Mouse (Mus musculus) small intestine, adult 2 months (tissue): ENCODE data around the gene Mchr1. TPM values are rescaled to one million over a fixed set of nuclear protein-coding genes. Genes with fewer than 3 reads are reported as not detected.
"Not testable (repeated sequence)": the region's sequence is repeated elsewhere in the genome, so short reads cannot be mapped to it uniquely, and the experiment has no call there.

Source experiments
- H3K27ac ChIP-seq: fragments of 200-500 bp; 2 replicates; pipeline ENCODE4 v1.5.1; 2012; ENCODE audit warnings: low read depth, low read length, control low read depth, inconsistent platforms; ENCODE audit not compliant: insufficient read depth
- H3K27me3 ChIP-seq: fragments of 200-500 bp; 2 replicates; pipeline ENCODE4 v1.6.1; 2012; ENCODE audit warnings: mild to moderate bottlenecking, moderate library complexity, low read length, inconsistent platforms; ENCODE audit not compliant: control insufficient read depth, insufficient read depth
- H3K36me3 ChIP-seq: fragments of 200-500 bp; 2 replicates; pipeline ENCODE4 v1.6.1; 2012; ENCODE audit warnings: mild to moderate bottlenecking, low read length, control low read depth, inconsistent platforms; ENCODE audit not compliant: control insufficient read depth, insufficient read depth
- H3K4me1 ChIP-seq: fragments of 200-500 bp; 2 replicates; pipeline ENCODE4 v1.6.1; 2012; ENCODE audit warnings: low read length, inconsistent platforms, mixed read lengths; ENCODE audit not compliant: control insufficient read depth, insufficient read depth, insufficient read length
- H3K4me3 ChIP-seq: fragments of 200-500 bp; 2 replicates; pipeline ENCODE4 v1.5.1; 2012; ENCODE audit warnings: low read depth, mild to moderate bottlenecking, control low read depth, inconsistent platforms, low read length, moderate library complexity
- CTCF ChIP-seq: fragments of 200-500 bp; IDR thresholded peaks from 2 replicates; pipeline ENCODE4 v1.5.1; 2012; ENCODE audit warnings: low read depth, mild to moderate bottlenecking, control low read depth, inconsistent platforms, low read length, moderate library complexity, mixed read lengths; ENCODE audit not compliant: insufficient replicate concordance, insufficient read length; ENCODE audit errors: extremely low read depth
- POLR2A ChIP-seq: fragments of 200-500 bp; IDR thresholded peaks from 2 replicates; pipeline ENCODE4 v1.6.1; 2012; ENCODE audit warnings: low read depth, mild to moderate bottlenecking, control low read depth, inconsistent platforms, low read length, moderate library complexity
- WGBS: fragments of 180-500 bp; shearing (Covaris S2); methylation state at CpG from one replicate; pipeline ENCODE4 v1.1.7; 2018; 5-methylcytosine and 5-hydroxymethylcytosine counted together
- polyA plus RNA-seq: library from polyadenylated mRNA; depleted of rRNA; stranded (reverse); fragments of >200 nt; gene quantifications from 2 replicates; pipeline ENCODE4 v1.2.3, GENCODE M21; 2012

Gene Mchr1
- polyA plus RNA-seq, 1 experiment = 0.71 TPM

DNA sequence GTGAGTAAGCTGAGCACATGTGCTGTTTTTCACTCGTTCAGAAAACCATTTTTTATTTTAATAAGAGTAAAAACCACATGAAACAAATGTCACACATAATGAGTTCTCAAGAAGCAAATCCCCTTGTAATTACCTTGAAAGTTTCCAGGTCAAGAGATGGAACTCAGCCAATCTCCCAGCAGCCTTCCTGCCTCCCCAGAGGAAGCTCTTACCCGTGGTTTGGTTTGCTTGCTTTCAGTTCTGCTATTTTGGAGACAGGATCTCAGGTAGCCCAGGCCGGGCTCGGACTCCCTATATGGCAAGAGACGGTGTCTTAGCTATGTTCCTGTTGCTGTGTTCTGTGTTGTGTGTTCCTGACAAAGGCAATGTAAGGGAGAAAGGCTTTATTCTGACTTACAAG is 24.8 kb upstream of the Mchr1 start:
- no peak for TF ChIP-seq POLR2A
- no peak for TF ChIP-seq CTCF
- Histone ChIP-seq H3K36me3 (no peaks in the 10 kb centered on the region), H3K27me3 (no peaks in the 10 kb centered on the region), H3K4me3 (no peak overlapping the region), H3K4me1 (peaks cover 5% of the 10 kb centered on the region; the same call in 1 of the 2 replicates), H3K27ac (no peak overlapping the region)
- 59% methylated on average over 5 of the region's 5 CpGs for WGBS

- no peaks in the 10 kb centered on the region for H3K27me3 ChIP-seq
- H3K4me3 ChIP-seq = no peak overlapping the region
- WGBS = 26% methylated on average over 15 of the region's 15 CpGs
- no peak overlapping the region for H3K27ac ChIP-seq
- TF ChIP-seq POLR2A = no peak
- no peak for TF ChIP-seq CTCF
- peaks cover 5% of the 10 kb centered on the region; the same call in 1 of the 2 replicates for H3K4me1 ChIP-seq
- no peaks in the 10 kb centered on the region for H3K36me3 ChIP-seq
These were observed 22.3 kb upstream of the Mchr1 start for GRCm38 (mm10) chr15:81212976-81213375.

GRCm38 (mm10) chr15:81216906-81217653 is 18.2 kb upstream of the Mchr1 start:
- H3K4me1 ChIP-seq = peaks cover 5% of the 10 kb centered on the region; the same call in 1 of the 2 replicates
- WGBS = 84% methylated on average over 19 of the region's 19 CpGs
- TF ChIP-seq POLR2A (no peak), CTCF (no peak)
- no peaks in the 10 kb centered on the region for H3K36me3 ChIP-seq
- H3K27me3 ChIP-seq = no peaks in the 10 kb centered on the region
- H3K27ac ChIP-seq = no peak overlapping the region
- no peak overlapping the region for H3K4me3 ChIP-seq

GRCm38 (mm10) chr15:81219054-81219453 is 16.2 kb upstream of the Mchr1 start:
- H3K4me1 ChIP-seq = no peaks in the 10 kb centered on the region
- no peaks in the 10 kb centered on the region for H3K27me3 ChIP-seq
- no peak overlapping the region for H3K4me3 ChIP-seq
- TF ChIP-seq CTCF = no peak
- H3K36me3 ChIP-seq = no peaks in the 10 kb centered on the region
- no peak overlapping the region for H3K27ac ChIP-seq
- WGBS = 34% methylated on average over 6 of the region's 6 CpGs

DNA sequence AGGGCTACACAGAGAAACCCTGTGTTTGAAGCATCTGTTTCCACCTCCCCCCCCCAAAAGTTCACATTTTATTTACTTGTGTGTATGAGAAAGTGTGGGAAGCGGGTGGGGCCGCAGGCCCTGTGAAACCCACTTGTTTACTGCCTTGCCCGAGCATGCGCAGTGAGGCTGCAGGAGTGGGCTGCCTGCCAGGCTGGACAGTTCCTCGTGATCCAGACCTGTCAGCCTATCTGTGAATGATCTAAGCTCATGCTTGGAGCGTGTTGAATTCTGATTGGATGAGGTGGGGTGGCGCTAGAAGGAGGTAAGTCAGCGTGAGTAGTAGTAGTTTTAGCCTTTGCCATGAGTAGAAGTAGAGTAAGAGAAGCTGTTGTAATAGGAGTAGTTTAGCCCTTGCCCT is 15.2 kb upstream of the Mchr1 start:
- not testable (repeated sequence) for H3K4me1 ChIP-seq, H3K27ac ChIP-seq, H3K27me3 ChIP-seq, H3K4me3 ChIP-seq, H3K36me3 ChIP-seq
- WGBS = 78% methylated on average over 8 of the region's 8 CpGs

DNA sequence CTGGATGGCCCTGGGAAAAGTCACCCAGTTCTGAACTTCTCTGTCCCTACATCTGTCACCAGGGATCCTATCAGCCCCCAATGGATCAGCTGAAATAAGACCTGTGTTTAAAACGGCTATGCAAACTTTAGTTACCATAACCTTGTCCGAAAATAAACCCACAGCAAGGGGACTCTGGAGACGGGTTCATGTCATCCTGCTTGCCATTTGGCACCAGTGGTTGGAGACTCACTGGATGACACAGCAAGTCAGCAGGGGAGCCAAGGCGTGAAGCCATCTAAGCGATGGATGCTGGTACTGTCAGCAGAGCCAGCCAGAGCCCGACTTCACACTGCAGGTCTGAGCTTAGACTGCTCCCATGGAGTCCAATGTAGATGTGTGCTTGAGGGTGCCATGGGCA is 13.9 kb upstream of the Mchr1 start:
- TF ChIP-seq CTCF (no peak), POLR2A (no peak)
- 77% methylated on average over 6 of the region's 6 CpGs for WGBS
- H3K4me1 ChIP-seq = no peaks in the 10 kb centered on the region

GRCm38 (mm10) chr15:81225016-81225415 is 10.3 kb upstream of the Mchr1 start:
- no peaks in the 10 kb centered on the region; the same call in 1 of the 2 replicates for H3K4me1 ChIP-seq
- H3K27ac ChIP-seq = no peak overlapping the region
- no peak for TF ChIP-seq CTCF
- H3K36me3 ChIP-seq = no peaks in the 10 kb centered on the region
- WGBS = 88% methylated on average over 10 of the region's 10 CpGs
- H3K27me3 ChIP-seq = no peaks in the 10 kb centered on the region
- no peak overlapping the region for H3K4me3 ChIP-seq

More for the DNA sequence above, 13.9 kb upstream of the Mchr1 start:
- Histone ChIP-seq H3K27ac (no peak overlapping the region), H3K36me3 (no peaks in the 10 kb centered on the region), H3K27me3 (no peaks in the 10 kb centered on the region), H3K4me3 (no peak overlapping the region)
